32 mouse cellular contexts compared by ENCODE assay signal in genomic region chr14:27785562-27785961, GRCm38 (mm10).
"Had no signal": no experiment of that assay in that cellular context is flagged by ENCODE, and none has a peak within 500 bp of the region (broad histone marks: within the 10 kb centered on the region; RNA-seq: fewer than 3 reads in every experiment).

No protein-coding gene starts in this region.

- H3K4me2 ChIP-seq: limb, embryonic 12.5 days; limb, embryonic 13.5 days; limb, embryonic 15.5 days; liver, embryonic 11.5 days; liver, embryonic 12.5 days; liver, embryonic 13.5 days; liver, embryonic 15.5 days; lung, embryonic 14.5 days; lung, embryonic 15.5 days; midbrain, embryonic 11.5 days; midbrain, embryonic 12.5 days; midbrain, embryonic 13.5 days; midbrain, embryonic 15.5 days; neural tube, embryonic 12.5 days had no signal

- H3K27me3 ChIP-seq: limb, embryonic 12.5 days; limb, embryonic 13.5 days; limb, embryonic 15.5 days; liver, embryonic 12.5 days; liver, embryonic 13.5 days; liver, embryonic 15.5 days; lung, embryonic 15.5 days; megakaryocyte, embryonic 14.5 days; midbrain, embryonic 12.5 days; midbrain, embryonic 13.5 days; midbrain, embryonic 15.5 days; neural tube, embryonic 12.5 days had no signal

- H3K4me1 ChIP-seq: liver, embryonic 13.5 days; liver, embryonic 15.5 days; lung, embryonic 15.5 days; midbrain, embryonic 10.5 days; midbrain, embryonic 12.5 days; midbrain, embryonic 13.5 days; midbrain, embryonic 15.5 days; neural tube, embryonic 12.5 days had no signal

- H3K27ac ChIP-seq: limb, embryonic 10.5 days; limb, embryonic 12.5 days; limb, embryonic 13.5 days; limb, embryonic 15.5 days; liver, embryonic 12.5 days; liver, embryonic 13.5 days; liver, embryonic 14.5 days; liver, embryonic 15.5 days; lung, embryonic 15.5 days; macrophage; midbrain, embryonic 10.5 days; midbrain, embryonic 12.5 days; midbrain, embryonic 13.5 days; midbrain, embryonic 15.5 days; neural tube, embryonic 12.5 days had no signal

- ATAC-seq: liver, embryonic 12.5 days; liver, postnatal 0 days; lung, postnatal 0 days; midbrain, embryonic 13.5 days; midbrain, embryonic 15.5 days; midbrain, embryonic 16.5 days had no signal

- H3K4me3 ChIP-seq: limb, embryonic 10.5 days; limb, embryonic 12.5 days; limb, embryonic 13.5 days; limb, embryonic 15.5 days; liver, embryonic 12.5 days; liver, embryonic 13.5 days; liver, embryonic 15.5 days; lung, embryonic 15.5 days; megakaryocyte, embryonic 14.5 days; midbrain, embryonic 10.5 days; midbrain, embryonic 12.5 days; midbrain, embryonic 13.5 days; midbrain, embryonic 15.5 days; myocyte; neural tube, embryonic 12.5 days had no signal

- H3K9ac ChIP-seq: limb, embryonic 12.5 days; limb, embryonic 13.5 days; limb, embryonic 15.5 days; liver, embryonic 12.5 days; liver, embryonic 13.5 days; liver, embryonic 14.5 days; liver, embryonic 15.5 days; liver, postnatal 0 days; lung, embryonic 14.5 days; lung, embryonic 15.5 days; midbrain, embryonic 12.5 days; midbrain, embryonic 13.5 days; midbrain, embryonic 15.5 days; neural tube, embryonic 12.5 days had no signal

- DNase-seq: left cerebral cortex, postnatal 4 days; liver; liver, embryonic 13.5 days; liver, postnatal 0 days; lung, adult 18-20 months; lung, adult 2 months; lung, embryonic 14.5 days; lung, postnatal 10 days; lung, postnatal 14 days; lung, postnatal 36 days; lung, postnatal 4 days; midbrain, embryonic 14.5 days had no signal

- H3K36me3 ChIP-seq: limb, embryonic 10.5 days; limb, embryonic 12.5 days; limb, embryonic 13.5 days; limb, embryonic 15.5 days; liver, embryonic 12.5 days; liver, embryonic 13.5 days; liver, embryonic 15.5 days; lung, embryonic 15.5 days; midbrain, embryonic 10.5 days; midbrain, embryonic 12.5 days; midbrain, embryonic 15.5 days; neural tube, embryonic 12.5 days had no signal

- H3K9me3 ChIP-seq: limb, embryonic 10.5 days; limb, embryonic 12.5 days; limb, embryonic 13.5 days; limb, embryonic 15.5 days; liver, embryonic 12.5 days; liver, embryonic 13.5 days; liver, embryonic 15.5 days; lung, embryonic 15.5 days; megakaryocyte, embryonic 14.5 days; midbrain, embryonic 10.5 days; midbrain, embryonic 12.5 days; midbrain, embryonic 13.5 days; midbrain, embryonic 15.5 days; neural tube, embryonic 12.5 days had no signal
